In genomic region chr1:119521681-119522080, GRCm38 (mm10) we compare ENCODE assay signal across 20 mouse cellular contexts. TPM values are rescaled to one million over a fixed set of nuclear protein-coding genes. Genes with fewer than 3 reads are reported as not detected.
A peak's percentile ranks its signal among the peaks of the same experiment; 100 is the strongest.
DNase-seq lines count a peak whose midpoint lies in the region; ATAC-seq and TF ChIP-seq lines count a peak whose summit lies in the region.
"Had no signal": no experiment of that assay in that cellular context is flagged by ENCODE, and none has a peak within 500 bp of the region (broad histone marks: within the 10 kb centered on the region; RNA-seq: fewer than 3 reads in every experiment).

No protein-coding gene starts in this region.

- no peak for ATAC-seq in lung, embryonic 14.5 days (ENCODE audit: insufficient read depth)
- no peak for ATAC-seq in midbrain, embryonic 11.5 days (ENCODE audit: low FRiP score)
- ATAC-seq in midbrain, embryonic 15.5 days (replicated peaks), result no peak
- ATAC-seq: forebrain, embryonic 16.5 days had no signal

- TF ChIP-seq CTCF in lung, embryonic 14.5 days (IDR thresholded peaks at IDR 0.05; ENCODE audit: low read depth), result no peak

- WGBS in lung, embryonic 14.5 days, result 55% methylated on average over 7 of the region's 7 CpGs
- WGBS in midbrain, embryonic 11.5 days, result 83% methylated on average over 7 of the region's 7 CpGs
- 89% methylated on average over 7 of the region's 7 CpGs for WGBS in midbrain, embryonic 15.5 days

- H3K27ac ChIP-seq in lung, embryonic 14.5 days (ENCODE audit: low read depth), result peak overlapping the region; percentile 80
- no peak overlapping the region for H3K27ac ChIP-seq in midbrain, embryonic 11.5 days (ENCODE audit: low read depth, low read length)
- H3K27ac ChIP-seq in midbrain, embryonic 15.5 days, result no peak overlapping the region
- H3K27ac ChIP-seq: embryonic facial prominence, embryonic 13.5 days; forebrain, embryonic 12.5 days; heart, adult 2 months; heart, embryonic 15.5 days had no signal

- peaks cover 19% of the 10 kb centered on the region; the same call in 1 of the 2 replicates for H3K4me1 ChIP-seq in lung, embryonic 14.5 days (ENCODE audit: insufficient read depth)
- peaks cover 11% of the 10 kb centered on the region for H3K4me1 ChIP-seq in midbrain, embryonic 11.5 days (ENCODE audit: control insufficient read depth, insufficient read depth, low read length)
- H3K4me1 ChIP-seq in midbrain, embryonic 15.5 days, result peaks cover 16% of the 10 kb centered on the region

- no peak overlapping the region for H3K9ac ChIP-seq in lung, embryonic 14.5 days
- no peak overlapping the region for H3K9ac ChIP-seq in midbrain, embryonic 11.5 days (ENCODE audit: low read length)
- no peak overlapping the region for H3K9ac ChIP-seq in midbrain, embryonic 15.5 days
- H3K9ac ChIP-seq: embryonic facial prominence, embryonic 13.5 days; forebrain, embryonic 12.5 days; heart, embryonic 15.5 days had no signal

- H3K4me3 ChIP-seq in lung, embryonic 14.5 days (ENCODE audit: low read depth, low read length), result no peak overlapping the region
- H3K4me3 ChIP-seq in midbrain, embryonic 11.5 days (ENCODE audit: low read depth, low read length), result no peak overlapping the region
- no peak overlapping the region for H3K4me3 ChIP-seq in midbrain, embryonic 15.5 days
- H3K4me3 ChIP-seq: embryonic facial prominence, embryonic 13.5 days; forebrain, embryonic 12.5 days; heart, adult 2 months; heart, embryonic 15.5 days had no signal

- peak; percentile 49 for DNase-seq in kidney, adult 9 months
- DNase-seq in kidney, postnatal 10 days, result no peak
- no peak for DNase-seq in lung, embryonic 14.5 days
- no peak for DNase-seq in lung, postnatal 14 days
- peak; percentile 57 for DNase-seq in midbrain, embryonic 11.5 days (ENCODE audit: low spot score, missing footprints)
- DNase-seq in frontal cortex, postnatal 25 days (ENCODE audit: low spot score in 2 of 2), result no peak
- DNase-seq: adrenal gland, adult 2 months; adrenal gland, postnatal 25 days; cerebellum, adult 18-20 months; cerebellum, adult 9-11 months; cerebellum, postnatal 36 days; gastrocnemius, postnatal 14 days; heart, adult 2 months; heart, postnatal 14 days had no signal

- H3K36me3 ChIP-seq in lung, embryonic 14.5 days (ENCODE audit: insufficient read depth), result no peaks in the 10 kb centered on the region; the same call in 1 of the 2 replicates
- no peaks in the 10 kb centered on the region; the same call in 1 of the 2 replicates for H3K36me3 ChIP-seq in midbrain, embryonic 11.5 days (ENCODE audit: control insufficient read depth, insufficient read depth, low read length)
- H3K36me3 ChIP-seq in midbrain, embryonic 15.5 days (replicated peaks), result no peaks in the 10 kb centered on the region
- H3K36me3 ChIP-seq: forebrain, embryonic 12.5 days; heart, embryonic 15.5 days had no signal

- H3K27me3 ChIP-seq in lung, embryonic 14.5 days (ENCODE audit: insufficient read depth, low read length), result no peaks in the 10 kb centered on the region
- no peaks in the 10 kb centered on the region for H3K27me3 ChIP-seq in midbrain, embryonic 11.5 days (ENCODE audit: control insufficient read depth, insufficient read depth, low read length)
- no peaks in the 10 kb centered on the region for H3K27me3 ChIP-seq in midbrain, embryonic 15.5 days (replicated peaks)
- H3K27me3 ChIP-seq: embryonic facial prominence, embryonic 13.5 days; forebrain, embryonic 12.5 days; heart, embryonic 15.5 days had no signal

- H3K9me3 ChIP-seq in lung, embryonic 14.5 days (ENCODE audit: low read depth, low read length), result 0 out of 2 replicates have a peak, but pooled peaks cover 2% of the 10 kb centered on the region
- H3K9me3 ChIP-seq in midbrain, embryonic 11.5 days (ENCODE audit: control insufficient read depth, low read length), result no peaks in the 10 kb centered on the region
- H3K9me3 ChIP-seq in midbrain, embryonic 15.5 days, result no peaks in the 10 kb centered on the region
- H3K9me3 ChIP-seq: forebrain, embryonic 12.5 days; heart, embryonic 15.5 days had no signal

- no peak overlapping the region for H3K4me2 ChIP-seq in lung, embryonic 14.5 days
- no peak overlapping the region for H3K4me2 ChIP-seq in midbrain, embryonic 11.5 days
- no peak overlapping the region for H3K4me2 ChIP-seq in midbrain, embryonic 15.5 days
- H3K4me2 ChIP-seq: embryonic facial prominence, embryonic 13.5 days; forebrain, embryonic 12.5 days; heart, embryonic 11.5 days; heart, embryonic 15.5 days had no signal

RNA-seq across cellular contexts. Expression of gene Tmem185b, which starts 4.3 kb away (rescaled TPM):
- 32.4 and 33.2 TPM in 2 replicates for polyA plus RNA-seq in lung, embryonic 14.5 days (2014; fragmentation: Nextera tagmentation; extraction: Ambion mirVana)
- polyA plus RNA-seq in midbrain, embryonic 11.5 days (2014; fragmentation: Nextera tagmentation; extraction: Ambion mirVana), result 22.2 and 23.6 TPM in 2 replicates
- 18.2 and 18.7 TPM in 2 replicates for polyA plus RNA-seq in midbrain, embryonic 15.5 days (2015; fragmentation: Nextera tagmentation; extraction: Ambion mirVana)

RNA-seq across cellular contexts. Expression of gene Ralb, which starts 17.1 kb away (rescaled TPM):
- polyA plus RNA-seq in lung, embryonic 14.5 days (2014; fragmentation: Nextera tagmentation; extraction: Ambion mirVana), result 219 and 221 TPM in 2 replicates
- polyA plus RNA-seq in midbrain, embryonic 11.5 days (2014; fragmentation: Nextera tagmentation; extraction: Ambion mirVana), result 73.7 and 75.2 TPM in 2 replicates
- polyA plus RNA-seq in midbrain, embryonic 15.5 days (2015; fragmentation: Nextera tagmentation; extraction: Ambion mirVana), result 60.2 and 62.1 TPM in 2 replicates

Comparison
In these comparisons a context has a peak if more than half of its experiments do, and no peak if none do; other contexts are left out.
1. DNase-seq: peak in kidney, adult 9 months (single experiment) and midbrain, embryonic 11.5 days (single experiment); none in kidney, postnatal 10 days (single experiment), lung, embryonic 14.5 days (single experiment), lung, postnatal 14 days (single experiment) and frontal cortex, postnatal 25 days (0 of 2).